Mouse (Mus musculus) kidney, embryonic 16.5 days (tissue): ENCODE results near the gene Rab26. TPM values are rescaled to one million over a fixed set of nuclear protein-coding genes. Genes with fewer than 3 reads are reported as not detected.

Source experiments
- ATAC-seq: fragments of 200-750 bp; cut with Nextera tagmentation; 2 replicates; pipeline ENCODE4 v1.8.0; 2017; ENCODE audit warnings: moderate TSS enrichment; ENCODE audit not compliant: low FRiP score, low TSS enrichment
- H3K27ac ChIP-seq: fragments of 300-500 bp; sonication (generic); 2 replicates; pipeline ENCODE4 v1.5.1; 2014; ENCODE audit warnings: low read length
- H3K27me3 ChIP-seq: fragments of 300-500 bp; sonication (generic); 2 replicates; pipeline ENCODE4 v1.6.1; 2014; ENCODE audit warnings: low read length, control low read depth, mixed read lengths; ENCODE audit not compliant: insufficient read depth
- H3K36me3 ChIP-seq: fragments of 300-500 bp; sonication (generic); 2 replicates; pipeline ENCODE4 v1.6.1; 2014; ENCODE audit warnings: low read length, control low read depth, mixed read lengths; ENCODE audit not compliant: insufficient read depth
- H3K4me1 ChIP-seq: fragments of 300-500 bp; sonication (generic); 2 replicates; pipeline ENCODE4 v1.6.1; 2014; ENCODE audit warnings: low read length, control low read depth, mixed read lengths; ENCODE audit not compliant: insufficient read depth
- H3K4me2 ChIP-seq: fragments of 300-500 bp; sonication (generic); replicated peaks from 2 replicates; pipeline ENCODE4 v1.6.1; 2014; ENCODE audit warnings: low read depth, low read length
- H3K4me3 ChIP-seq: fragments of 300-500 bp; sonication (generic); 2 replicates; pipeline ENCODE4 v1.5.1; 2014; ENCODE audit warnings: mild to moderate bottlenecking, low read length
- H3K9ac ChIP-seq: fragments of 300-500 bp; sonication (generic); replicated peaks from 2 replicates; pipeline ENCODE4 v1.6.1; 2014; ENCODE audit warnings: low read length
- H3K9me3 ChIP-seq: fragments of 300-500 bp; sonication (generic); 2 replicates; pipeline ENCODE4 v1.6.1; 2016; ENCODE audit warnings: low read length, control low read depth
- WGBS: fragments of 180-500 bp; shearing (Covaris S2); extraction: QIAGEN DNeasy Blood & Tissue Kit; methylation state at CpG from one replicate; pipeline ENCODE4 v1.1.7; 2014; 5-methylcytosine and 5-hydroxymethylcytosine counted together
- polyA plus RNA-seq: library from polyadenylated mRNA; unstranded; fragments of >200 nt; fragmentation: Nextera tagmentation; extraction: Ambion mirVana; gene quantifications from 2 replicates; pipeline ENCODE4 v1.2.1, GENCODE M21; 2015

Rab26 gene
- polyA plus RNA-seq = 2.8 and 3.0 TPM in 2 replicates

GRCm38 (mm10) chr17:24534160-24534718 lies at the start of gene Rab26:
TSS of gene Rab26 (minus strand) at chr17:24534210.
- H3K4me2 ChIP-seq = peak within 1 kb of the TSS; percentile 59
- no peak for ATAC-seq
- H3K27ac ChIP-seq = no peak within 1 kb of the TSS
- H3K36me3 ChIP-seq = peaks cover 17% of the 10 kb centered on the region; the same call in 1 of the 2 replicates
- H3K9ac ChIP-seq = peak within 1 kb of the TSS; percentile 53
- peak within 1 kb of the TSS; percentile 34 for H3K4me3 ChIP-seq
- no peaks in the 10 kb centered on the region for H3K27me3 ChIP-seq
- WGBS = 89% methylated on average over 8 of the region's 8 CpGs
- H3K4me1 ChIP-seq = peaks cover 36% of the 10 kb centered on the region
- H3K9me3 ChIP-seq = no peaks in the 10 kb centered on the region

- Histone ChIP-seq H3K9ac (no peak overlapping the region), H3K9me3 (no peaks in the 10 kb centered on the region), H3K27ac (no peak overlapping the region), H3K27me3 (no peaks in the 10 kb centered on the region), H3K36me3 (peaks cover 35% of the 10 kb centered on the region), H3K4me2 (no peak overlapping the region), H3K4me1 (no peaks in the 10 kb centered on the region), H3K4me3 (no peak overlapping the region)
- 89% methylated on average over 2 of the region's 2 CpGs for WGBS
- ATAC-seq = no peak
Observed at GRCm38 (mm10) chr17:24580287-24580686, 46.3 kb upstream of the Rab26 start.

- peaks cover 35% of the 10 kb centered on the region for H3K36me3 ChIP-seq
- ATAC-seq = no peak
- H3K9me3 ChIP-seq = no peaks in the 10 kb centered on the region
- no peaks in the 10 kb centered on the region for H3K27me3 ChIP-seq
- no peak overlapping the region for H3K4me2 ChIP-seq
- H3K27ac ChIP-seq = no peak overlapping the region
- no peak overlapping the region for H3K9ac ChIP-seq
- no peak overlapping the region for H3K4me3 ChIP-seq
- WGBS = 89% methylated on average over 3 of the region's 3 CpGs
- H3K4me1 ChIP-seq = no peaks in the 10 kb centered on the region
Observed at GRCm38 (mm10) chr17:24579532-24579931, 45.5 kb upstream of the Rab26 start.

- Histone ChIP-seq H3K27me3 (no peaks in the 10 kb centered on the region), H3K4me3 (no peak overlapping the region), H3K27ac (no peak overlapping the region), H3K36me3 (peaks cover 56% of the 10 kb centered on the region), H3K9ac (no peak overlapping the region), H3K4me2 (no peak overlapping the region), H3K4me1 (no peaks in the 10 kb centered on the region), H3K9me3 (no peaks in the 10 kb centered on the region)
- WGBS = 96% methylated on average over 9 of the region's 9 CpGs
- ATAC-seq = no peak
Observed at GRCm38 (mm10) chr17:24573811-24574210, 39.8 kb upstream of the Rab26 start.

GRCm38 (mm10) chr17:24572651-24573245 lies 38.7 kb upstream of the Rab26 start:
- no peak overlapping the region for H3K4me2 ChIP-seq
- no peak overlapping the region for H3K9ac ChIP-seq
- no peak for ATAC-seq
- 94% methylated on average over 12 of the region's 12 CpGs for WGBS
- no peak overlapping the region for H3K27ac ChIP-seq
- H3K9me3 ChIP-seq = no peaks in the 10 kb centered on the region
- H3K36me3 ChIP-seq = peaks cover 59% of the 10 kb centered on the region
- no peak overlapping the region for H3K4me3 ChIP-seq
- no peaks in the 10 kb centered on the region for H3K4me1 ChIP-seq
- no peaks in the 10 kb centered on the region for H3K27me3 ChIP-seq

GRCm38 (mm10) chr17:24569837-24570236 lies 35.8 kb upstream of the Rab26 start:
- H3K4me2 ChIP-seq = no peak overlapping the region
- peaks cover 66% of the 10 kb centered on the region for H3K36me3 ChIP-seq
- ATAC-seq = no peak
- H3K9me3 ChIP-seq = no peaks in the 10 kb centered on the region
- H3K4me1 ChIP-seq = 0 out of 2 replicates have a peak, but pooled peaks cover 3% of the 10 kb centered on the region
- no peak overlapping the region for H3K9ac ChIP-seq
- H3K27me3 ChIP-seq = no peaks in the 10 kb centered on the region
- no peak overlapping the region for H3K4me3 ChIP-seq
- WGBS = 84% methylated on average over 4 of the region's 4 CpGs
- no peak overlapping the region for H3K27ac ChIP-seq

- Histone ChIP-seq H3K9me3 (no peaks in the 10 kb centered on the region), H3K27me3 (no peaks in the 10 kb centered on the region), H3K4me2 (no peak overlapping the region), H3K4me1 (0 out of 2 replicates have a peak, but pooled peaks cover 3% of the 10 kb centered on the region), H3K9ac (no peak overlapping the region; the same call in 1 of the 2 replicates), H3K4me3 (no peak overlapping the region), H3K36me3 (peaks cover 44% of the 10 kb centered on the region), H3K27ac (no peak overlapping the region)
- no peak for ATAC-seq
- 68% methylated on average over 8 of the region's 8 CpGs for WGBS
Observed at GRCm38 (mm10) chr17:24567034-24567779, 33.2 kb upstream of the Rab26 start.

GRCm38 (mm10) chr17:24565792-24566191 lies 31.8 kb upstream of the Rab26 start:
- 0 out of 2 replicates have a peak, but pooled peaks cover 3% of the 10 kb centered on the region for H3K4me1 ChIP-seq
- no peak overlapping the region for H3K9ac ChIP-seq
- H3K36me3 ChIP-seq = peaks cover 33% of the 10 kb centered on the region
- H3K27me3 ChIP-seq = no peaks in the 10 kb centered on the region
- no peaks in the 10 kb centered on the region for H3K9me3 ChIP-seq
- no peak overlapping the region for H3K4me2 ChIP-seq
- ATAC-seq = no peak
- no peak overlapping the region for H3K4me3 ChIP-seq
- 82% methylated on average over 3 of the region's 3 CpGs for WGBS
- no peak overlapping the region for H3K27ac ChIP-seq

GRCm38 (mm10) chr17:24565092-24565491 lies 31.1 kb upstream of the Rab26 start:
- H3K9ac ChIP-seq = no peak overlapping the region
- 77% methylated on average over 3 of the region's 3 CpGs for WGBS
- H3K4me2 ChIP-seq = no peak overlapping the region
- no peaks in the 10 kb centered on the region for H3K9me3 ChIP-seq
- H3K27me3 ChIP-seq = no peaks in the 10 kb centered on the region
- no peak for ATAC-seq
- peaks cover 30% of the 10 kb centered on the region for H3K36me3 ChIP-seq
- no peak overlapping the region for H3K27ac ChIP-seq
- H3K4me1 ChIP-seq = 0 out of 2 replicates have a peak, but pooled peaks cover 3% of the 10 kb centered on the region
- no peak overlapping the region for H3K4me3 ChIP-seq

- H3K4me2 ChIP-seq = no peak overlapping the region
- H3K9me3 ChIP-seq = no peaks in the 10 kb centered on the region
- no peaks in the 10 kb centered on the region for H3K27me3 ChIP-seq
- ATAC-seq = no peak
- H3K27ac ChIP-seq = no peak overlapping the region
- peaks cover 24% of the 10 kb centered on the region; the same call in 1 of the 2 replicates for H3K36me3 ChIP-seq
- no peak overlapping the region for H3K9ac ChIP-seq
- H3K4me1 ChIP-seq = peaks cover 5% of the 10 kb centered on the region; the same call in 1 of the 2 replicates
- H3K4me3 ChIP-seq = no peak overlapping the region
- WGBS = 90% methylated on average over 4 of the region's 4 CpGs
Observed at GRCm38 (mm10) chr17:24564422-24564821, 30.4 kb upstream of the Rab26 start.
